ENCODE assay signal across 20 mouse cellular contexts in genomic region chr6:99637456-99637855, GRCm38 (mm10). TPM values are rescaled to one million over a fixed set of nuclear protein-coding genes. Genes with fewer than 3 reads are reported as not detected.
A peak's percentile ranks its signal among the peaks of the same experiment; 100 is the strongest.
DNase-seq lines count a peak whose midpoint lies in the region; ATAC-seq lines count a peak whose summit lies in the region.
"Had no signal": no experiment of that assay in that cellular context is flagged by ENCODE, and none has a peak within 500 bp of the region (broad histone marks: within the 10 kb centered on the region; RNA-seq: fewer than 3 reads in every experiment).

No protein-coding gene starts in this region.

- H3K4me3 ChIP-seq in midbrain, embryonic 11.5 days (ENCODE audit: low read depth, low read length): no peak overlapping the region
- H3K4me3 ChIP-seq in midbrain, embryonic 15.5 days: no peak overlapping the region
- H3K4me3 ChIP-seq in hindbrain, embryonic 13.5 days: no peak overlapping the region
- H3K4me3 ChIP-seq: gastrocnemius, adult 2 months; heart, embryonic 10.5 days; hindbrain, embryonic 10.5 days; limb, embryonic 15.5 days; liver, embryonic 15.5 days; midbrain, embryonic 12.5 days had no signal

- DNase-seq in midbrain, embryonic 11.5 days (ENCODE audit: low spot score, missing footprints): peak; percentile 56
- peak; percentile 73 for DNase-seq in thymus, postnatal 14 days
- DNase-seq in frontal cortex, adult 2 months (ENCODE audit: extremely low spot score in 1 of 2, low spot score in 1 of 2): no peak
- DNase-seq: adrenal gland, postnatal 10 days; cerebellum, adult 9-10 months; gastrocnemius, adult 2 months; layer of hippocampus, postnatal 36 days; retina, postnatal 1 day had no signal

- no peaks in the 10 kb centered on the region for H3K36me3 ChIP-seq in midbrain, embryonic 11.5 days (ENCODE audit: control insufficient read depth, insufficient read depth, low read length)
- H3K36me3 ChIP-seq in midbrain, embryonic 15.5 days (replicated peaks): no peaks in the 10 kb centered on the region
- peaks cover 13% of the 10 kb centered on the region; the same call in 1 of the 2 replicates for H3K36me3 ChIP-seq in hindbrain, embryonic 13.5 days
- H3K36me3 ChIP-seq: heart, embryonic 10.5 days; limb, embryonic 15.5 days; liver, embryonic 15.5 days had no signal

- no peak overlapping the region for H3K4me2 ChIP-seq in midbrain, embryonic 11.5 days
- H3K4me2 ChIP-seq in midbrain, embryonic 15.5 days: no peak overlapping the region
- H3K4me2 ChIP-seq in hindbrain, embryonic 13.5 days: no peak overlapping the region
- H3K4me2 ChIP-seq: limb, embryonic 15.5 days; liver, embryonic 15.5 days; midbrain, embryonic 12.5 days had no signal

- no peak overlapping the region for H3K27ac ChIP-seq in midbrain, embryonic 11.5 days (ENCODE audit: low read depth, low read length)
- no peak overlapping the region for H3K27ac ChIP-seq in midbrain, embryonic 15.5 days
- H3K27ac ChIP-seq in hindbrain, embryonic 13.5 days: no peak overlapping the region
- H3K27ac ChIP-seq: gastrocnemius, adult 2 months; heart, embryonic 10.5 days; hindbrain, embryonic 10.5 days; hindbrain, postnatal 0 days; limb, embryonic 15.5 days; liver, embryonic 15.5 days; macrophage; midbrain, embryonic 12.5 days had no signal

- 83% methylated on average over 4 of the region's 4 CpGs for WGBS in midbrain, embryonic 11.5 days
- 79% methylated on average over 4 of the region's 4 CpGs for WGBS in midbrain, embryonic 15.5 days
- 82% methylated on average over 4 of the region's 4 CpGs for WGBS in hindbrain, embryonic 13.5 days

- no peak overlapping the region for H3K9ac ChIP-seq in midbrain, embryonic 11.5 days (ENCODE audit: low read length)
- H3K9ac ChIP-seq in midbrain, embryonic 15.5 days: no peak overlapping the region
- no peak overlapping the region for H3K9ac ChIP-seq in hindbrain, embryonic 13.5 days
- H3K9ac ChIP-seq: limb, embryonic 15.5 days; liver, embryonic 15.5 days; midbrain, embryonic 12.5 days had no signal

- 0 out of 2 replicates have a peak, but pooled peaks cover 3% of the 10 kb centered on the region for H3K4me1 ChIP-seq in midbrain, embryonic 11.5 days (ENCODE audit: control insufficient read depth, insufficient read depth, low read length)
- peaks cover 16% of the 10 kb centered on the region for H3K4me1 ChIP-seq in midbrain, embryonic 15.5 days
- H3K4me1 ChIP-seq in hindbrain, embryonic 13.5 days (replicated peaks): peaks cover 18% of the 10 kb centered on the region
- H3K4me1 ChIP-seq: heart, embryonic 10.5 days had no signal

- ATAC-seq in midbrain, embryonic 11.5 days (ENCODE audit: low FRiP score): no peak
- no peak for ATAC-seq in midbrain, embryonic 15.5 days (replicated peaks)
- ATAC-seq in megakaryocyte, adult 5-6 weeks (ENCODE audit: poor library complexity, severe bottlenecking): peak; percentile 79
- no peak for ATAC-seq in hindbrain, embryonic 13.5 days (ENCODE audit: low FRiP score)
- no peak for ATAC-seq in monocyte, adult 5-6 weeks (replicated peaks; ENCODE audit: insufficient number of reproducible peaks, low FRiP score, low TSS enrichment, poor library complexity, severe bottlenecking)
- ATAC-seq: hindbrain, postnatal 0 days; intestine, embryonic 16.5 days had no signal

- H3K9me3 ChIP-seq in midbrain, embryonic 11.5 days (ENCODE audit: control insufficient read depth, low read length): no peaks in the 10 kb centered on the region
- H3K9me3 ChIP-seq in midbrain, embryonic 15.5 days: no peaks in the 10 kb centered on the region
- no peaks in the 10 kb centered on the region for H3K9me3 ChIP-seq in hindbrain, embryonic 13.5 days
- H3K9me3 ChIP-seq: heart, embryonic 10.5 days; hindbrain, embryonic 10.5 days; limb, embryonic 15.5 days; liver, embryonic 15.5 days; midbrain, embryonic 12.5 days had no signal

- H3K27me3 ChIP-seq in midbrain, embryonic 11.5 days (ENCODE audit: control insufficient read depth, insufficient read depth, low read length): no peaks in the 10 kb centered on the region
- H3K27me3 ChIP-seq in midbrain, embryonic 15.5 days (replicated peaks): no peaks in the 10 kb centered on the region
- no peaks in the 10 kb centered on the region for H3K27me3 ChIP-seq in hindbrain, embryonic 13.5 days
- H3K27me3 ChIP-seq: limb, embryonic 15.5 days; liver, embryonic 15.5 days; midbrain, embryonic 12.5 days had no signal

RNA-seq across cellular contexts. Expression of gene Eif4e3, which starts 29.1 kb away (rescaled TPM):
- polyA plus RNA-seq in midbrain, embryonic 11.5 days (2014; fragmentation: Nextera tagmentation; extraction: Ambion mirVana): 16.2 and 17.5 TPM in 2 replicates
- 8.6 TPM in 2 replicates for polyA plus RNA-seq in midbrain, embryonic 15.5 days (2015; fragmentation: Nextera tagmentation; extraction: Ambion mirVana)
- total RNA-seq in megakaryocyte, adult 5-6 weeks (2015): 48.3 and 53.0 TPM in 2 replicates
- 45.4 and 56.4 TPM in 2 replicates for total RNA-seq in megakaryocyte, adult 5-6 weeks (2017)
- polyA plus RNA-seq in hindbrain, embryonic 13.5 days (2015; fragmentation: Nextera tagmentation; extraction: Ambion mirVana): 7.5 and 7.8 TPM in 2 replicates
- total RNA-seq in monocyte, adult 5-6 weeks (2017): 23.3 to 33.9 TPM (median 30.5 TPM) in 3 replicates
- 20.2 and 21.1 TPM in 2 replicates for polyA plus RNA-seq in frontal cortex, adult 2 months (2012; rRNA removed)

RNA-seq across cellular contexts. Expression of gene Gm20696, which starts 29.1 kb away (rescaled TPM):
- polyA plus RNA-seq in midbrain, embryonic 11.5 days (2014; fragmentation: Nextera tagmentation; extraction: Ambion mirVana): 2.5 and 3.4 TPM in 2 replicates
- polyA plus RNA-seq in midbrain, embryonic 15.5 days (2015; fragmentation: Nextera tagmentation; extraction: Ambion mirVana): 2.9 and 4.7 TPM in 2 replicates
- 9.6 and 12.1 TPM in 2 replicates for total RNA-seq in megakaryocyte, adult 5-6 weeks (2015)
- 4.4 and 4.8 TPM in 2 replicates for total RNA-seq in megakaryocyte, adult 5-6 weeks (2017)
- 2.7 and 3.2 TPM in 2 replicates for polyA plus RNA-seq in hindbrain, embryonic 13.5 days (2015; fragmentation: Nextera tagmentation; extraction: Ambion mirVana)
- 12.8 to 26.5 TPM (median 21.5 TPM) in 3 replicates for total RNA-seq in monocyte, adult 5-6 weeks (2017)
- polyA plus RNA-seq in frontal cortex, adult 2 months (2012; rRNA removed): 1.5 and 1.6 TPM in 2 replicates

RNA-seq across cellular contexts. Expression of gene Gpr27, which starts 55.0 kb away (rescaled TPM):
- polyA plus RNA-seq in midbrain, embryonic 11.5 days (2014; fragmentation: Nextera tagmentation; extraction: Ambion mirVana): 3.0 and 3.8 TPM in 2 replicates
- polyA plus RNA-seq in midbrain, embryonic 15.5 days (2015; fragmentation: Nextera tagmentation; extraction: Ambion mirVana): 21.4 and 24.6 TPM in 2 replicates
- 4.1 and 5.1 TPM in 2 replicates for total RNA-seq in megakaryocyte, adult 5-6 weeks (2015)
- 4.2 and 4.7 TPM in 2 replicates for total RNA-seq in megakaryocyte, adult 5-6 weeks (2017)
- polyA plus RNA-seq in hindbrain, embryonic 13.5 days (2015; fragmentation: Nextera tagmentation; extraction: Ambion mirVana): 9.8 and 10.2 TPM in 2 replicates
- total RNA-seq in monocyte, adult 5-6 weeks (2017): not detected in 3 replicates
- 25.0 and 31.7 TPM in 2 replicates for polyA plus RNA-seq in frontal cortex, adult 2 months (2012; rRNA removed)
- polyA plus RNA-seq: macrophage had no signal

Comparison
In these comparisons a context has a peak if more than half of its experiments do, and no peak if none do; other contexts are left out.
1. DNase-seq: peak in midbrain, embryonic 11.5 days (single experiment) and thymus, postnatal 14 days (single experiment); none in frontal cortex, adult 2 months (0 of 2).